Mouse (Mus musculus) limb, embryonic 12.5 days (tissue): ENCODE measurements around the gene Dnah8. TPM values are rescaled to one million over a fixed set of nuclear protein-coding genes. Genes with fewer than 3 reads are reported as not detected.
"Not testable (repeated sequence)": the region's sequence is repeated elsewhere in the genome, so short reads cannot be mapped to it uniquely, and the experiment has no call there.

Experiments
- ATAC-seq: fragments of 200-750 bp; cut with Nextera tagmentation; 2 replicates; pipeline ENCODE4 v1.8.0; 2017; ENCODE audit warnings: low read depth, moderate TSS enrichment; ENCODE audit not compliant: insufficient number of reproducible peaks, insufficient read depth, low FRiP score, low TSS enrichment
- H3K27ac ChIP-seq: fragments of 300-500 bp; sonication (generic); 2 replicates; pipeline ENCODE4 v1.5.1; 2016; ENCODE audit warnings: mild to moderate bottlenecking, moderate library complexity
- H3K27me3 ChIP-seq: fragments of 300-500 bp; sonication (generic); 2 replicates; pipeline ENCODE4 v1.6.1; 2016; ENCODE audit warnings: mild to moderate bottlenecking, moderate library complexity
- H3K36me3 ChIP-seq: fragments of 300-500 bp; sonication (generic); 2 replicates; pipeline ENCODE4 v1.6.1; 2016; ENCODE audit warnings: mild to moderate bottlenecking, moderate library complexity
- H3K4me1 ChIP-seq: fragments of 300-500 bp; sonication (generic); replicated peaks from 2 replicates; pipeline ENCODE4 v1.6.1; 2016
- H3K4me2 ChIP-seq: fragments of 300-500 bp; sonication (generic); 2 replicates; pipeline ENCODE4 v1.6.1; 2016; ENCODE audit warnings: mild to moderate bottlenecking, moderate library complexity
- H3K4me3 ChIP-seq: fragments of 300-500 bp; sonication (generic); replicated peaks from 2 replicates; pipeline ENCODE4 v1.5.1; 2016; ENCODE audit warnings: mild to moderate bottlenecking
- H3K9ac ChIP-seq: fragments of 300-500 bp; sonication (generic); replicated peaks from 2 replicates; pipeline ENCODE4 v1.6.1; 2016; ENCODE audit warnings: mild to moderate bottlenecking, moderate library complexity
- H3K9me3 ChIP-seq: fragments of 300-500 bp; sonication (generic); 2 replicates; pipeline ENCODE4 v1.6.1; 2016; ENCODE audit warnings: mild to moderate bottlenecking, moderate library complexity
- WGBS: fragments of 180-500 bp; shearing (Covaris S2); methylation state at CpG from one replicate; pipeline ENCODE4 v1.1.7; 2016; 5-methylcytosine and 5-hydroxymethylcytosine counted together
- polyA plus RNA-seq: library from polyadenylated mRNA; unstranded; fragments of >200 nt; fragmentation: Nextera tagmentation; extraction: Ambion mirVana; gene quantifications from 2 replicates; pipeline ENCODE4 v1.2.1, GENCODE M21; 2016

The Dnah8 gene
- 0.86 and 1.6 TPM in 2 replicates for polyA plus RNA-seq

- H3K4me1 ChIP-seq, H3K4me2 ChIP-seq, ATAC-seq, H3K36me3 ChIP-seq, H3K9ac ChIP-seq, H3K27ac ChIP-seq, H3K9me3 ChIP-seq, H3K4me3 ChIP-seq, H3K27me3 ChIP-seq: not testable (repeated sequence)
- no CpG with 5 or more reads among the region's 20 CpGs for WGBS
Observed at GRCm38 (mm10) chr17:30624132-30624531, at the start of gene Dnah8. Dnah8 (plus strand) TSS chr17:30624354.

- Histone ChIP-seq H3K36me3 (no peaks in the 10 kb centered on the region), H3K27ac (no peak overlapping the region), H3K4me3 (no peak overlapping the region; the same call in 1 of the 2 replicates), H3K4me2 (peak overlapping the region; percentile 65), H3K9me3 (no peaks in the 10 kb centered on the region), H3K4me1 (peaks cover 18% of the 10 kb centered on the region), H3K27me3 (no peaks in the 10 kb centered on the region), H3K9ac (no peak overlapping the region)
- WGBS, result 74% methylated on average over 8 of the region's 8 CpGs
- no peak for ATAC-seq
Observed at GRCm38 (mm10) chr17:30574783-30575075, 49.4 kb upstream of the Dnah8 start.

GRCm38 (mm10) chr17:30575121-30575904, 48.8 kb upstream of the Dnah8 start:
- ATAC-seq, result peak; percentile 16; the same call in 1 of the 2 replicates
- H3K9me3 ChIP-seq, result no peaks in the 10 kb centered on the region
- H3K4me2 ChIP-seq, result peak overlapping the region; percentile 65
- H3K4me1 ChIP-seq, result peaks cover 18% of the 10 kb centered on the region
- no peaks in the 10 kb centered on the region for H3K27me3 ChIP-seq
- WGBS, result 8% methylated on average over 35 of the region's 35 CpGs
- H3K36me3 ChIP-seq, result no peaks in the 10 kb centered on the region
- peak overlapping the region; percentile 86 for H3K27ac ChIP-seq
- H3K4me3 ChIP-seq, result peak overlapping the region; percentile 63
- peak overlapping the region; percentile 69 for H3K9ac ChIP-seq

- no peaks in the 10 kb centered on the region for H3K27me3 ChIP-seq
- H3K4me2 ChIP-seq, result peak within 1 kb of the TSS; percentile 65
Observed at GRCm38 (mm10) chr17:30575941-30576773, 48.0 kb upstream of the Dnah8 start, which contains the start of gene Btbd9. Btbd9 (minus strand) TSS chr17:30576488.

GRCm38 (mm10) chr17:30576946-30577345, 47.2 kb upstream of the Dnah8 start:
- Histone ChIP-seq H3K36me3 (no peaks in the 10 kb centered on the region), H3K27me3 (no peaks in the 10 kb centered on the region), H3K4me3 (peak overlapping the region; percentile 63), H3K4me2 (peak overlapping the region; percentile 65), H3K27ac (no peak overlapping the region), H3K9me3 (no peaks in the 10 kb centered on the region), H3K9ac (peak overlapping the region; percentile 69), H3K4me1 (peaks cover 18% of the 10 kb centered on the region)
- ATAC-seq, result no peak
- WGBS, result 69% methylated on average over 12 of the region's 12 CpGs

More at GRCm38 (mm10) chr17:30575941-30576773, 48.0 kb upstream of the Dnah8 start, which contains the start of gene Btbd9:
- Histone ChIP-seq H3K4me1 (peaks cover 18% of the 10 kb centered on the region), H3K9ac (peak within 1 kb of the TSS; percentile 69), H3K27ac (peak within 1 kb of the TSS; percentile 86), H3K9me3 (no peaks in the 10 kb centered on the region), H3K36me3 (no peaks in the 10 kb centered on the region), H3K4me3 (peak within 1 kb of the TSS; percentile 63)
- WGBS, result under 1% methylated on average over 69 of the region's 94 CpGs
- ATAC-seq, result peak; percentile 89

- WGBS, result 59% methylated on average over 1 of the region's 1 CpGs
- H3K27ac ChIP-seq, result no peak overlapping the region
- no peak overlapping the region for H3K9ac ChIP-seq
- H3K36me3 ChIP-seq, result no peaks in the 10 kb centered on the region
- peaks cover 5% of the 10 kb centered on the region for H3K4me1 ChIP-seq
- no peaks in the 10 kb centered on the region for H3K9me3 ChIP-seq
- no peaks in the 10 kb centered on the region for H3K27me3 ChIP-seq
- no peak overlapping the region for H3K4me3 ChIP-seq
- no peak for ATAC-seq
- no peak overlapping the region for H3K4me2 ChIP-seq
Observed at GRCm38 (mm10) chr17:30580781-30581180, 43.4 kb upstream of the Dnah8 start.

- Histone ChIP-seq H3K9me3 (no peaks in the 10 kb centered on the region), H3K27me3 (no peaks in the 10 kb centered on the region), H3K4me3 (no peak overlapping the region), H3K36me3 (no peaks in the 10 kb centered on the region), H3K9ac (no peak overlapping the region), H3K27ac (no peak overlapping the region), H3K4me1 (peaks cover 5% of the 10 kb centered on the region), H3K4me2 (no peak overlapping the region)
- ATAC-seq, result no peak
- WGBS, result 81% methylated on average over 6 of the region's 6 CpGs
Observed at GRCm38 (mm10) chr17:30581201-30581600, 43.0 kb upstream of the Dnah8 start.

- no peak overlapping the region for H3K27ac ChIP-seq
- H3K27me3 ChIP-seq, result no peaks in the 10 kb centered on the region
- no peaks in the 10 kb centered on the region for H3K4me1 ChIP-seq
- no peaks in the 10 kb centered on the region for H3K9me3 ChIP-seq
- no peak overlapping the region for H3K4me2 ChIP-seq
- no peaks in the 10 kb centered on the region for H3K36me3 ChIP-seq
- ATAC-seq, result no peak
- 91% methylated on average over 3 of the region's 3 CpGs for WGBS
- no peak overlapping the region for H3K4me3 ChIP-seq
- no peak overlapping the region for H3K9ac ChIP-seq
Observed at GRCm38 (mm10) chr17:30582313-30582712, 41.8 kb upstream of the Dnah8 start.

- no peak overlapping the region for H3K4me3 ChIP-seq
Observed at GRCm38 (mm10) chr17:30583258-30584001, 40.7 kb upstream of the Dnah8 start.

GRCm38 (mm10) chr17:30590417-30591198, 33.5 kb upstream of the Dnah8 start:
- no peak overlapping the region for H3K4me2 ChIP-seq
- no peak overlapping the region for H3K27ac ChIP-seq
- no peaks in the 10 kb centered on the region for H3K27me3 ChIP-seq
- H3K36me3 ChIP-seq, result peaks cover 31% of the 10 kb centered on the region
- no peaks in the 10 kb centered on the region for H3K9me3 ChIP-seq
- ATAC-seq, result no peak
- no peak overlapping the region for H3K9ac ChIP-seq
- H3K4me1 ChIP-seq, result peaks cover 5% of the 10 kb centered on the region; the same call in 1 of the 2 replicates
- no peak overlapping the region for H3K4me3 ChIP-seq
- WGBS, result 63% methylated on average over 17 of the region's 17 CpGs

More at GRCm38 (mm10) chr17:30583258-30584001, 40.7 kb upstream of the Dnah8 start:
- H3K9ac ChIP-seq, result no peak overlapping the region
- H3K4me2 ChIP-seq, result no peak overlapping the region
- no peaks in the 10 kb centered on the region for H3K27me3 ChIP-seq
- 75% methylated on average over 2 of the region's 2 CpGs for WGBS
- no peak for ATAC-seq
- no peaks in the 10 kb centered on the region for H3K36me3 ChIP-seq
- no peaks in the 10 kb centered on the region for H3K4me1 ChIP-seq
- no peaks in the 10 kb centered on the region for H3K9me3 ChIP-seq
- no peak overlapping the region for H3K27ac ChIP-seq
